Mouse (Mus musculus): Measurements from ENCODE around the gene Shc3.

GRCm38 (mm10) chr13:51424647-51425046 is 144.6 kb downstream of the Shc3 start:
- TF ChIP-seq CTCF (IDR thresholded peaks at IDR 0.05; ENCODE audit: borderline replicate concordance, insufficient read depth, low read length) (peak; percentile 60), POLR2A (IDR thresholded peaks at IDR 0.05; ENCODE audit: low read depth, low read length) (no peak)
